Mouse (Mus musculus): ENCODE measurements around the gene Zfp57. TPM values are rescaled to one million over a fixed set of nuclear protein-coding genes. Genes with fewer than 3 reads are reported as not detected.

The Zfp57 gene
- total RNA-seq, 2 experiments from 2014 or later, result 33.4 to 34.3 TPM

GRCm38 (mm10) chr17:37044651-37045244, 43.8 kb downstream of the Zfp57 start:
- no peak for DNase-seq (ENCODE audit: low spot score in 2 of 2)

- DNase-seq (ENCODE audit: low spot score in 2 of 2), result peak; percentile 78 to 80
These were observed 44.8 kb downstream of the Zfp57 start, which contains the start of gene Gabbr1 for GRCm38 (mm10) chr17:37045611-37046311. TSS of gene Gabbr1 (plus strand) at chr17:37045966.

- peak in 1 of 2 experiments; percentile 70 for DNase-seq (ENCODE audit: low spot score in 2 of 2)
These were observed 45.5 kb downstream of the Zfp57 start for GRCm38 (mm10) chr17:37046312-37047112.

- DNase-seq (ENCODE audit: low spot score in 2 of 2), result no peak
These were observed 46.5 kb downstream of the Zfp57 start for GRCm38 (mm10) chr17:37047332-37047976.

GRCm38 (mm10) chr17:37047981-37048380, 47.0 kb downstream of the Zfp57 start:
- DNase-seq (ENCODE audit: low spot score in 2 of 2), result no peak

- DNase-seq (ENCODE audit: low spot score in 2 of 2), result no peak
These were observed 47.4 kb downstream of the Zfp57 start for GRCm38 (mm10) chr17:37048383-37048782.

GRCm38 (mm10) chr17:37049570-37050310, 48.8 kb downstream of the Zfp57 start:
- peak; percentile 84 to 85 for DNase-seq (ENCODE audit: low spot score in 2 of 2)

- peak; percentile 90 to 94 for DNase-seq (ENCODE audit: low spot score in 2 of 2)
These were observed 49.4 kb downstream of the Zfp57 start for GRCm38 (mm10) chr17:37050399-37050798.

- no peak for DNase-seq (ENCODE audit: low spot score in 2 of 2)
These were observed 49.9 kb downstream of the Zfp57 start for GRCm38 (mm10) chr17:37050876-37051275.

GRCm38 (mm10) chr17:37051745-37052144, 50.8 kb downstream of the Zfp57 start:
- no peak for DNase-seq (ENCODE audit: low spot score in 2 of 2)

GRCm38 (mm10) chr17:37056957-37057356, 56.0 kb downstream of the Zfp57 start:
- no peak for DNase-seq (ENCODE audit: low spot score in 2 of 2)

Other genes with a start within 250 kb of the Zfp57 start
- gene H2-M10.5, start 228.3 kb upstream of the Zfp57 start, total RNA-seq (2021), result not detected
- not detected for gene H2-M10.6, start 189.0 kb upstream of the Zfp57 start, total RNA-seq (2021)
- 10 to 100 TPM; 23.5 to 27.1 TPM for gene Trim26, start 164.0 kb upstream of the Zfp57 start, total RNA-seq (2021)
- gene Trim15, start 134.0 kb upstream of the Zfp57 start, total RNA-seq (2021), result not detected
- not detected for gene Trim10, start 131.6 kb upstream of the Zfp57 start, total RNA-seq (2021)
- gene Trim40, start 111.0 kb upstream of the Zfp57 start, total RNA-seq (2021), result not detected
- not detected for gene Trim31, start 103.0 kb upstream of the Zfp57 start, total RNA-seq (2021)
- gene Rnf39, start 58.2 kb upstream of the Zfp57 start, total RNA-seq (2021), result 1 to 10 TPM; 4.2 to 4.6 TPM
- gene Ppp1r11, start 49.4 kb upstream of the Zfp57 start, total RNA-seq (2021), result 10 to 100 TPM; 88.6 to 96.9 TPM
- gene Znrd1, start 42.6 kb upstream of the Zfp57 start, total RNA-seq (2021), result 10 to 100 TPM; 29.3 to 34.2 TPM
- 1 to 10 TPM; 5.6 to 5.9 TPM for gene Znrd1as, start 42.6 kb upstream of the Zfp57 start, total RNA-seq (2021)
- not detected for gene 2410137M14Rik, start 19.9 kb upstream of the Zfp57 start, total RNA-seq (2021)
- gene H2-M5, start 11.6 kb upstream of the Zfp57 start, total RNA-seq (2021), result 1 to 10 TPM; 2.1 to 3.0 TPM
- 10 to 100 TPM; 56.9 to 66.4 TPM for gene Mog, start 22.2 kb downstream of the Zfp57 start, total RNA-seq (2021)
- gene Gabbr1, start 44.8 kb downstream of the Zfp57 start, total RNA-seq (2021), result 100 to 1,000 TPM; 609 to 643 TPM
- gene Olfr90, start 87.3 kb downstream of the Zfp57 start, total RNA-seq (2021), result under 1 TPM in 1 of 2 experiments, not detected in 1; 0.12 TPM
- not detected for gene Olfr91, start 97.1 kb downstream of the Zfp57 start, total RNA-seq (2021)
- not detected for gene Olfr92, start 118.9 kb downstream of the Zfp57 start, total RNA-seq (2021)
- not detected for gene Olfr93, start 160.3 kb downstream of the Zfp57 start, total RNA-seq (2021)
- gene Ubd, start 192.7 kb downstream of the Zfp57 start, total RNA-seq (2021), result not detected
- gene Olfr94, start 199.8 kb downstream of the Zfp57 start, total RNA-seq (2021), result not detected
- gene Olfr95, start 212.0 kb downstream of the Zfp57 start, total RNA-seq (2021), result not detected
- gene Olfr96, start 219.0 kb downstream of the Zfp57 start, total RNA-seq (2021), result not detected
- gene Olfr97, start 236.2 kb downstream of the Zfp57 start, total RNA-seq (2021), result not detected